Mouse (Mus musculus): ENCODE data around the gene Ttll11.

DNA sequence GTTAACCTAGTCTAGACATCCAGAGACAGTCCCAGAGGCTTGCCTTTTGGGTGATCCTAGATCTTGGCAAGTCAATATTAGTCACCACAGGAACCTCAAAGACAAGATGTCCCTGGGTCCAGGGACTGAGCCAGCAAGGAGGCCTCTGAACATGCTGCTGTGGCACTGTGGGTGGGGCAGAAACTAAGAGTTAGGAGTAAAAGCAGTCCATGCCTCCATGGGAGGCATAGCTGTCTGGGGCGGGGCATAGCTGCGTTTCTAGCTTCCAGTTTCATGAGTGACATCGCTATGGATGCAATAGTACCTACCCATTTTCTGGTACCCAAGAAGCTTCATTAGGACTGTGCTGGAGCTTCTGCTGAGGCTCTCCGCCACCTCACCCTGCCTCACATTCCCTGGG is 99.8 kb downstream of the Ttll11 start:
- no peak for TF ChIP-seq CTCF (IDR thresholded peaks at IDR 0.05; ENCODE audit: low read depth)
- no peak for TF ChIP-seq EP300 (IDR thresholded peaks at IDR 0.05; ENCODE audit: low read depth)
